Mouse (Mus musculus): ENCODE measurements around the gene Lad1. TPM values are rescaled to one million over a fixed set of nuclear protein-coding genes. Genes with fewer than 3 reads are reported as not detected.

The Lad1 gene
- polyA plus RNA-seq, 1 experiment = not detected

- Histone ChIP-seq H3K27ac (ENCODE audit: insufficient read depth, low read length) (no peak overlapping the region), H3K4me3 (ENCODE audit: insufficient read depth, low read length) (no peak overlapping the region), H3K4me1 (ENCODE audit: control insufficient read depth, insufficient read depth, low read length) (peaks cover 4% of the 10 kb centered on the region; the same call in 1 of the 2 replicates)
- TF ChIP-seq POLR2A (IDR thresholded peaks at IDR 0.05; ENCODE audit: low read depth, low read length) (no peak), CTCF (IDR thresholded peaks at IDR 0.05; ENCODE audit: borderline replicate concordance, insufficient read depth, low read length) (no peak)
Observed at GRCm38 (mm10) chr1:135839065-135839464, 20.7 kb downstream of the Lad1 start.

GRCm38 (mm10) chr1:135840675-135841395 lies 22.4 kb downstream of the Lad1 start:
- TF ChIP-seq CTCF (IDR thresholded peaks at IDR 0.05; ENCODE audit: borderline replicate concordance, insufficient read depth, low read length) (no peak), POLR2A (IDR thresholded peaks at IDR 0.05; ENCODE audit: low read depth, low read length) (no peak)
- Histone ChIP-seq H3K4me3 (ENCODE audit: insufficient read depth, low read length) (no peak overlapping the region), H3K4me1 (ENCODE audit: control insufficient read depth, insufficient read depth, low read length) (peaks cover 9% of the 10 kb centered on the region), H3K27ac (ENCODE audit: insufficient read depth, low read length) (no peak overlapping the region)

- Histone ChIP-seq H3K27ac (ENCODE audit: insufficient read depth, low read length) (no peak overlapping the region), H3K4me1 (ENCODE audit: control insufficient read depth, insufficient read depth, low read length) (peaks cover 9% of the 10 kb centered on the region), H3K4me3 (ENCODE audit: insufficient read depth, low read length) (no peak overlapping the region)
- TF ChIP-seq POLR2A (IDR thresholded peaks at IDR 0.05; ENCODE audit: low read depth, low read length) (no peak), CTCF (IDR thresholded peaks at IDR 0.05; ENCODE audit: borderline replicate concordance, insufficient read depth, low read length) (no peak)
Observed at GRCm38 (mm10) chr1:135843519-135844262, 25.3 kb downstream of the Lad1 start.

GRCm38 (mm10) chr1:135844481-135844880 lies 26.1 kb downstream of the Lad1 start:
- Histone ChIP-seq H3K4me1 (ENCODE audit: control insufficient read depth, insufficient read depth, low read length) (peaks cover 9% of the 10 kb centered on the region), H3K4me3 (ENCODE audit: insufficient read depth, low read length) (no peak overlapping the region), H3K27ac (ENCODE audit: insufficient read depth, low read length) (peak overlapping the region; percentile 15; the same call in 1 of the 2 replicates)
- TF ChIP-seq POLR2A (IDR thresholded peaks at IDR 0.05; ENCODE audit: low read depth, low read length) (no peak), CTCF (IDR thresholded peaks at IDR 0.05; ENCODE audit: borderline replicate concordance, insufficient read depth, low read length) (no peak)

GRCm38 (mm10) chr1:135846632-135847031 lies 28.2 kb downstream of the Lad1 start:
- Histone ChIP-seq H3K4me1 (ENCODE audit: control insufficient read depth, insufficient read depth, low read length) (peaks cover 5% of the 10 kb centered on the region; the same call in 1 of the 2 replicates), H3K4me3 (ENCODE audit: insufficient read depth, low read length) (no peak overlapping the region), H3K27ac (ENCODE audit: insufficient read depth, low read length) (no peak overlapping the region)
- TF ChIP-seq CTCF (IDR thresholded peaks at IDR 0.05; ENCODE audit: borderline replicate concordance, insufficient read depth, low read length) = no peak
- no peak for TF ChIP-seq POLR2A (IDR thresholded peaks at IDR 0.05; ENCODE audit: low read depth, low read length)

GRCm38 (mm10) chr1:135847139-135847562 lies 28.8 kb downstream of the Lad1 start:
- no peak for TF ChIP-seq POLR2A (IDR thresholded peaks at IDR 0.05; ENCODE audit: low read depth, low read length)
- no peak for TF ChIP-seq CTCF (IDR thresholded peaks at IDR 0.05; ENCODE audit: borderline replicate concordance, insufficient read depth, low read length)
- H3K4me3 ChIP-seq (ENCODE audit: insufficient read depth, low read length) = no peak overlapping the region
- H3K4me1 ChIP-seq (ENCODE audit: control insufficient read depth, insufficient read depth, low read length) = peaks cover 6% of the 10 kb centered on the region
- no peak overlapping the region for H3K27ac ChIP-seq (ENCODE audit: insufficient read depth, low read length)

- Histone ChIP-seq H3K27ac (ENCODE audit: insufficient read depth, low read length) (no peak overlapping the region), H3K4me1 (ENCODE audit: control insufficient read depth, insufficient read depth, low read length) (peaks cover 12% of the 10 kb centered on the region), H3K4me3 (ENCODE audit: insufficient read depth, low read length) (no peak overlapping the region)
- TF ChIP-seq POLR2A (IDR thresholded peaks at IDR 0.05; ENCODE audit: low read depth, low read length) = no peak
Observed at GRCm38 (mm10) chr1:135847611-135848351, 29.4 kb downstream of the Lad1 start.

GRCm38 (mm10) chr1:135850722-135851512 lies 32.5 kb downstream of the Lad1 start:
- H3K27ac ChIP-seq (ENCODE audit: insufficient read depth, low read length) = no peak overlapping the region
- peaks cover 7% of the 10 kb centered on the region; the same call in 1 of the 2 replicates for H3K4me1 ChIP-seq (ENCODE audit: control insufficient read depth, insufficient read depth, low read length)
- TF ChIP-seq POLR2A (IDR thresholded peaks at IDR 0.05; ENCODE audit: low read depth, low read length) (no peak), CTCF (IDR thresholded peaks at IDR 0.05; ENCODE audit: borderline replicate concordance, insufficient read depth, low read length) (peak; percentile 73)
- H3K4me3 ChIP-seq (ENCODE audit: insufficient read depth, low read length) = no peak overlapping the region
